Mouse (Mus musculus) forebrain, embryonic 10.5 days (tissue): ENCODE data around the gene Cadps2. TPM values are rescaled to one million over a fixed set of nuclear protein-coding genes. Genes with fewer than 3 reads are reported as not detected.
A peak's percentile ranks its signal among the peaks of the same experiment; 100 is the strongest.

Experiments used
- DNase-seq: peaks from one replicate; pipeline ENCODE4 v3.0.0-alpha.2; 2017; ENCODE audit warnings: low spot score; ENCODE audit errors: extremely low spot score
- H3K27ac ChIP-seq: fragments of 300-500 bp; sonication (generic); 2 replicates; pipeline ENCODE4 v1.5.1; 2016; ENCODE audit warnings: mild to moderate bottlenecking
- H3K27me3 ChIP-seq: fragments of 300-500 bp; sonication (generic); 2 replicates; pipeline ENCODE4 v1.6.1; 2016; ENCODE audit warnings: mild to moderate bottlenecking; ENCODE audit not compliant: poor library complexity, severe bottlenecking
- H3K36me3 ChIP-seq: fragments of 300-500 bp; sonication (generic); replicated peaks from 2 replicates; pipeline ENCODE4 v1.6.1; 2016; ENCODE audit warnings: mild to moderate bottlenecking, moderate library complexity
- H3K4me1 ChIP-seq: fragments of 300-500 bp; sonication (generic); 2 replicates; pipeline ENCODE4 v1.6.1; 2016
- H3K4me3 ChIP-seq: fragments of 300-500 bp; sonication (generic); 2 replicates; pipeline ENCODE4 v1.5.1; 2016; ENCODE audit warnings: mild to moderate bottlenecking, moderate library complexity
- H3K9me3 ChIP-seq: fragments of 300-500 bp; sonication (generic); 2 replicates; pipeline ENCODE4 v1.6.1; 2016; ENCODE audit warnings: mild to moderate bottlenecking, moderate library complexity
- WGBS: fragments of 180-500 bp; shearing (Covaris S2); methylation state at CpG from one replicate; pipeline ENCODE4 v1.1.7; 2016; 5-methylcytosine and 5-hydroxymethylcytosine counted together
- polyA plus RNA-seq: library from polyadenylated mRNA; unstranded; fragments of >200 nt; fragmentation: Nextera tagmentation; extraction: Ambion mirVana; gene quantifications from 2 replicates; pipeline ENCODE4 v1.2.1, GENCODE M21; 2016

The Cadps2 gene
- polyA plus RNA-seq, 1 experiment from 2014 or later: 2.9 TPM

- peaks cover 95% of the 10 kb centered on the region for H3K27me3 ChIP-seq
- DNase-seq: no peak
- peak overlapping the region; percentile 81 for H3K4me3 ChIP-seq
- H3K4me1 ChIP-seq: peaks cover 69% of the 10 kb centered on the region
- H3K36me3 ChIP-seq: peaks cover 8% of the 10 kb centered on the region
- WGBS: 12% methylated on average over 9 of the region's 9 CpGs
- H3K27ac ChIP-seq: peak overlapping the region; percentile 99
- H3K9me3 ChIP-seq: no peaks in the 10 kb centered on the region
These were observed 594.1 kb downstream of the Cadps2 start for GRCm38 (mm10) chr6:23245121-23245520.

GRCm38 (mm10) chr6:23243821-23244760 lies 595.1 kb downstream of the Cadps2 start:
- 3% methylated on average over 15 of the region's 15 CpGs for WGBS
- DNase-seq: peak; percentile 47
- no peaks in the 10 kb centered on the region for H3K9me3 ChIP-seq
- H3K36me3 ChIP-seq: peaks cover 8% of the 10 kb centered on the region
- H3K4me3 ChIP-seq: peak overlapping the region; percentile 81
- H3K27ac ChIP-seq: peak overlapping the region; percentile 99
- H3K27me3 ChIP-seq: peaks cover 85% of the 10 kb centered on the region
- H3K4me1 ChIP-seq: peaks cover 60% of the 10 kb centered on the region

Other genes with a start within 250 kb of the Cadps2 start
- not detected in 2 replicates for gene Rnf133, start 189.1 kb downstream of the Cadps2 start, polyA plus RNA-seq
- gene Rnf148, start 184.3 kb downstream of the Cadps2 start, polyA plus RNA-seq: not detected in 2 replicates
- not detected in 2 replicates for gene Tas2r118, start 130.6 kb upstream of the Cadps2 start, polyA plus RNA-seq